Mouse (Mus musculus) left cerebral cortex, postnatal 14 days (tissue): ENCODE results near the gene Sema6d. TPM values are rescaled to one million over a fixed set of nuclear protein-coding genes. Genes with fewer than 3 reads are reported as not detected.

Experiments
- DNase-seq, 2 experiments: peaks; one replicate each; pipeline ENCODE4 v3.0.0; 2021 to 2022; ENCODE audit warnings: low spot score in 2 of 2, mixed read lengths in 1 of 2
- intact Hi-C: fragments of 180-260 bp; cut with DNase I; formaldehyde crosslinking; loops from one replicate; pipeline ENCODE4 v1.15.1; 2025
- total RNA-seq, 2 experiments: library from RNA; stranded (reverse); gene quantifications; 2 replicates each; pipeline ENCODE4 v1.2.3; 2021

Gene Sema6d
- total RNA-seq, 2 experiments from 2014 or later, result 52.4 to 63.3 TPM

- DNase-seq, result no peak
- intact Hi-C loops, result no loop called here
Measured at GRCm38 (mm10) chr2:124583561-124583960, 493.8 kb downstream of the Sema6d start.

DNA sequence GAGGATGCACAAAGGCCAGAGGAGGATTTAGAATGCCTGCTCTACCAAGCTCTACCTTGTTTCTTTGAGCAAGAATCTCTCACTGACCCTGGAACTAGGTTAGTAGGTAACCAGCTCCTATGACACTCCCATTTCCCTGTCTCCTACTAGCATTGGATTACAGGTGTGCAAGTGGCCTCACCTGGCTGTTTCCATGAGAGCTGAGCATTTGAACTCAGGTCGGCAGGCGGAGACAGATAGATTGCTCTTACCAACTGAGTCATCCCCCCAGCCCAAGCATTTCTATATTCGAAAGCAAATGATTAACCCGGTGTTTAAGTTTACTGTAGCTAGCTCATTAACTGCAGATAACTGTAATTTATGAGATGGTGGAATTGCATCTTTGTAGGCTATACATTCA, 503.0 kb downstream of the Sema6d start:
- no peak for DNase-seq
- intact Hi-C loops, result no loop called here

GRCm38 (mm10) chr2:124599014-124599413, 509.2 kb downstream of the Sema6d start:
- DNase-seq, result no peak
- intact Hi-C loops, result no loop called here

GRCm38 (mm10) chr2:124601702-124602378, 512.1 kb downstream of the Sema6d start:
- intact Hi-C loops, result no loop called here
- DNase-seq, result no peak

DNA sequence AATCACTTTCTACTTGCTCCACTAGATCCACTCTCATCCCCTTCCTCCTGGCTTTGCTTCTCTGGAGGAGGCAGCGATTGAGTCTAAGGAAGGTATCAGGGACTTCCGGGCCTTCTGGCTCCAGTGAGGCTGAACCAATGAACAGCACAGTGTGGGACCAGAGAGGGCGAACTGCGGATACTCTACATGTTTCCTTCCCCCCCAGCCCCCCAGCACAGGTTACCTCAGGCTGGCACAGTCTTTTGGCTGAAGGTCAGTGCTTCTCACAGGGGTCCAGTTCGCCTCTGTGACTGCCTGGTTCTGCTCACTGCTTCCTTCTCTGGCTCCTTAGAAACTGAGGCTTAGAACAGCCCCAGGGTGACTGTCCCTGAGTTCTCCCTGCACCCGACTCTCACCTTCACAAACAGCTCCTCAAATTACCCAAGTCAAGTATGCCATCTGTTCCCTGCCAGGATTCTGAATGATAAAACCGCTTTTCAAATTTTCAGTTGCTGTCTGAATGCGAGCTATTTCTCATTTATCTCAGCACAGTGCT, 512.7 kb downstream of the Sema6d start:
- no peak for DNase-seq
- intact Hi-C loops, result no loop called here

DNA sequence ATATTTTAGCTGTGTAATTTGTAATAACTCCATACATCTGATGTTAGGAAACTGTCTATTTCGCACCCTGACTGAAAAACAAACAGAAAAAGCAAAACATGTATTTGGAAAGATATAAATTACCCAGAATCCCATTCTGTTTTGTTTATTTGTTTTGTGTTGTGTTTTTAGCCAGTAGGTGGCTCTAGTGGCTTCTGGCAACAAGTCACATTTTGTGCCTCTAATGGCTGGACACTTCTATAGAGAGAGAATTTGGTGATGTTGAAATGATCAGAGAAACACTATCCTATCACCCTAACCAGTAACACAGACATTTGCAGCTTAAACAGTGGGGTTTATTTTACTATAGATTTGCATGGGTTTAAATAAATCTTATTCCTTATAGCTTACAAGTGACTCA, 515.6 kb downstream of the Sema6d start:
- DNase-seq, result no peak
- intact Hi-C loops, result no loop called here

- no peak for DNase-seq
- intact Hi-C loops, result no loop called here
Measured at GRCm38 (mm10) chr2:124607986-124608385, 518.2 kb downstream of the Sema6d start.

DNA sequence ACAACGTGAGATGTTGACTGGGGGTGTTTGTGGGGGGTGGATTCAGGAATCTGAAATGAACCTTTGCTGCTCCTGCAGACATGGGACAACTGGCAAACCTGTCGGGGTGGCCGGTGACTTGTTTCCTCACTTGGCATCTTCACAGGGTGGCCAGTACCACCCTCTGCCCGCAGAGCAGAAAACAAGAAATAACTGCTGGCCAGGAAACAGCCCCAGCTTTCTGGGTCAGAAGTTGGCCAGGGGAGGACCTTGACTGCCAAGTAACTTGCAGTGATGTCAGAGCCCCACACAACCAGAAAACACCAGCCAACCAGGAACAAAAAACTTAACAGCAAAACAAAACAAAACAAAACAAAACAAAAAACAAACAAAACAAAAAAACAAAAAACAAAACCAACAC, 518.8 kb downstream of the Sema6d start:
- intact Hi-C loops, result no loop called here
- DNase-seq, result no peak

- no peak for DNase-seq
- intact Hi-C loops, result no loop called here
Measured at GRCm38 (mm10) chr2:124609014-124609413, 519.2 kb downstream of the Sema6d start.

GRCm38 (mm10) chr2:124609711-124610585, 520.2 kb downstream of the Sema6d start:
- intact Hi-C loops, result loop anchor here (5.0 to 10.0 kb wide), 2 partner anchors 317 to 505 kb away; no protein-coding TSS in a partner anchor
- DNase-seq, result peak; percentile 64 to 72

GRCm38 (mm10) chr2:124610586-124611105, 520.9 kb downstream of the Sema6d start:
- no peak for DNase-seq
- intact Hi-C loops, result loop anchor here (5.0 to 10.0 kb wide), 2 partner anchors 317 to 506 kb away; no protein-coding TSS in a partner anchor

DNA sequence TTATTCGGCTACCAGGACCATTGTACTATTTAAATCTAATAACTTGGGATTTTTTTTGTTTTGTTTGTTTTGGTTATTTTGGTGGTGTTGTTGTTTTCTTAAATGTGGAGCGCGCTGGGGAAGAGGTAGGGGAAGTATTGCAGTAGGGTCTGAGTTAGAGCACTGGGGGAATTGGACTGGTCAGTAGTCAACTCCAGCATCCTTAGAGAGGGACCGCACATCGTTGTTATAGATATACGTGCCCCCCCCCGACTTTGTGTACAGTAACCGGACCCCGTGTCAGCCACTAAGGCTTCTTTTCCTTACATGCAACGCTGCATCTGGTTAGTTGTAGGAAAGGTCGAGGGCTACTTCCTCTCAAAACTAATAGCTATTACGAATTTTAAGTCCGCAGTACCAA, 521.5 kb downstream of the Sema6d start:
- no peak for DNase-seq
- intact Hi-C loops, result loop anchor here (5.0 to 10.0 kb wide), 2 partner anchors 316 to 506 kb away; no protein-coding TSS in a partner anchor

DNA sequence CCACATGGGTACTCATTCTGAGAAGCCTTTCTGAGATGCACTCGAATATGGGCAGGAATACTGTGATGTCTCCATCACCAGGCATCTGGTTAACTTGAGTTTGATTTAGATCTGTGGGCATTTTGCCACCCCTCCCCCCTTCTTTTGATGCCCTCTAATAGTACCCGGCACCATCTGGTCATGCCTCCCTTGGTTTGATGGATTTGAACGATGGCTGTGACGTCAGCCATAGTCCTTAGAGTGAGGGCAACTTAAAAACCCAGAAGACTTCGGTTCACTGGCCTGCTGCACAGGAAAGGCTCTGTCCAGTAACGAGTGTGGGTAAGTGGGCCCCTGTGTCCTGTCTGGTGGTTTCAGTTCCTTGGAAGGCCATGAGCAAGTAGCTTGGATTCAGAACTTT, 522.5 kb downstream of the Sema6d start:
- intact Hi-C loops, result loop anchor here (5.0 to 10.0 kb wide), 2 partner anchors 315 to 507 kb away; no protein-coding TSS in a partner anchor
- no peak for DNase-seq

- no peak for DNase-seq
- intact Hi-C loops, result loop anchor here (5.0 to 10.0 kb wide), 2 partner anchors 314 to 508 kb away; no protein-coding TSS in a partner anchor
Measured at GRCm38 (mm10) chr2:124612727-124613510, 523.1 kb downstream of the Sema6d start.

- DNase-seq, result no peak
- intact Hi-C loops, result loop anchor here (5.0 to 10.0 kb wide), 2 partner anchors 314 to 509 kb away; no protein-coding TSS in a partner anchor
Measured at GRCm38 (mm10) chr2:124613671-124614210, 524.0 kb downstream of the Sema6d start.

DNA sequence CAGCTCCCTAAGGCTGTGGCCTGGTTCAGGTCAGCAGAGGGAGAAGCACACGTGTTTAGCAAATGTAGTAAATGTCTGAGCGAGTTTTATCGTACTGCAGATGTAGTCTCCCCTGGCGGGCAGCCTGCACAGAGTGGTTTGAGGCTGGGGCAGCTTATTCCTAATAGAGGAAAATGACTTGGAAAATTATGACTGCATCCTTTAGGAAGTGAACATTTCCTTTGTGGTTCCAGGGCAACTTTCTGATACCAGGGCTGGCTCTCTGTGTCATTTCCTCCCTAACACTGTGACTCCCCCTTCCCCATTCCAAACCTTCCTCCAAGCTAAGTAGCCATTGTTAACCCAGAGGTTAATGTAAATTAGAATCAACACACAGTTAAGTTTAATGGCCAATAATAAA, 527.0 kb downstream of the Sema6d start:
- no peak for DNase-seq
- intact Hi-C loops, result loop anchor here (5.0 to 10.0 kb wide), 2 partner anchors 36 to 512 kb away; no protein-coding TSS in a partner anchor

DNA sequence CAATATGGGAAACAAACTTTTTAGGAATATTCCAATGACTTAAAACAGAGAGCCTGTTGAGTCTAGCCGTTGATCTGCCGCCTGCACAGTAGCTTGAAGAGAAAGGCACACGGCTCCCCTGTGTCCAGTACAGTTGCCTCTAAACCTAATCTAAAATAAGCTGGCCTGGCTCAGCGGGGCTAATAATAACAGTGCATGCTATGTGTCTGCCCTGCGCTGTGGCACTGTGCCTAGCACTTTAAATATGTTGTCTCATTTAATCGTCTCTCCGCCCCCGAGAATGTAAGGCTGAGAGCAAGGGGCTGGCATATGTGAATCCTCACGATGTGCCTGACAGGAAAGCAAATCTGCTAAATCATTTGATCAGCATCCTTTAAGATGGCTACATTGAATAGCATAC, 527.7 kb downstream of the Sema6d start:
- DNase-seq, result no peak
- intact Hi-C loops, result loop anchor here (5.0 to 10.0 kb wide), 2 partner anchors 35 to 513 kb away; no protein-coding TSS in a partner anchor

GRCm38 (mm10) chr2:124618091-124618490, 528.3 kb downstream of the Sema6d start:
- intact Hi-C loops, result loop anchor here (5.0 to 10.0 kb wide), 2 partner anchors 34 to 513 kb away; no protein-coding TSS in a partner anchor
- no peak for DNase-seq
